Mouse (Mus musculus) heart, adult 2 months (tissue): ENCODE data around the gene Klhdc9.

Experiments used
- CTCF ChIP-seq: fragments of 200-600 bp; IDR thresholded peaks from 2 replicates; pipeline ENCODE4 v1.8.1; 2022; ENCODE audit warnings: antibody characterized with exemption, mild to moderate bottlenecking, moderate library complexity
- EP300 ChIP-seq: fragments of 200-500 bp; IDR thresholded peaks from 2 replicates; pipeline ENCODE4 v1.6.1; 2011; ENCODE audit warnings: low read depth, low read length, control low read depth; ENCODE audit not compliant: insufficient read depth
- POLR2A ChIP-seq: fragments of 200-500 bp; IDR thresholded peaks from 2 replicates; pipeline ENCODE4 v1.6.1; 2011; ENCODE audit warnings: mild to moderate bottlenecking, low read depth, low read length, control low read depth; ENCODE audit not compliant: insufficient read depth

DNA sequence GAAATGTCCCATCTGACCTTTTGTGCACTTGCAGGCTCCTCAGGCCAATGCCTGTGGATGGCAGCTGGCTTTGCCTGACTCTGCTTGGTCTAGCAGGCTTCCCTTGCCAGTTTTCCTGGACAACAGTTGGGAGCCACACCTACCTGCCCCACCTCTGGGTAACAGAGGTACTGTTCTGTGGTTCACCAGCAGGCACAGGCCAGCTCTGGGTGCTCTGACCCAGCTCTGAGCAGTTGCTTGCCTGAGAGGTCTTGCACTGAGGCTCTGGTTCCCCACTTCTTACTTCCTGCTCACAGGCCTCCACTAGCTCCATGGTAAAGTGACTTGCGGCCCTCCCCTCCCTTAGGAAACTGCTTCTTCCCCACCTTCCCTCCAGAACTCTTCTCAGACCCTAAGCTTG lies 38.6 kb downstream of the Klhdc9 start:
- TF ChIP-seq POLR2A (no peak), CTCF (no peak), EP300 (no peak)
